Mouse (Mus musculus): Measurements from ENCODE around the gene Ocel1. TPM values are rescaled to one million over a fixed set of nuclear protein-coding genes. Genes with fewer than 3 reads are reported as not detected.

Ocel1 gene
- polyA plus RNA-seq (2021; fragmentation: Nextera tagmentation): 7.5 and 8.3 TPM in 2 replicates
- long read RNA-seq, experiment 1, full-length matches to known transcripts: 19 of 28 reads
- long read RNA-seq, experiment 1, partial matches to known transcripts: 1 of 28 reads
- long read RNA-seq, experiment 1, other reads (novel, unspliced or antisense): 8 of 28 reads
- long read RNA-seq, experiment 2, partial matches to known transcripts: 1 of 10 reads
- long read RNA-seq, experiment 2, other reads (novel, unspliced or antisense): 6 of 10 reads

GRCm38 (mm10) chr8:71371236-71371848, at the start of gene Ocel1:
Gene Ocel1, plus strand, starts transcription at chr8:71371298.

DNA sequence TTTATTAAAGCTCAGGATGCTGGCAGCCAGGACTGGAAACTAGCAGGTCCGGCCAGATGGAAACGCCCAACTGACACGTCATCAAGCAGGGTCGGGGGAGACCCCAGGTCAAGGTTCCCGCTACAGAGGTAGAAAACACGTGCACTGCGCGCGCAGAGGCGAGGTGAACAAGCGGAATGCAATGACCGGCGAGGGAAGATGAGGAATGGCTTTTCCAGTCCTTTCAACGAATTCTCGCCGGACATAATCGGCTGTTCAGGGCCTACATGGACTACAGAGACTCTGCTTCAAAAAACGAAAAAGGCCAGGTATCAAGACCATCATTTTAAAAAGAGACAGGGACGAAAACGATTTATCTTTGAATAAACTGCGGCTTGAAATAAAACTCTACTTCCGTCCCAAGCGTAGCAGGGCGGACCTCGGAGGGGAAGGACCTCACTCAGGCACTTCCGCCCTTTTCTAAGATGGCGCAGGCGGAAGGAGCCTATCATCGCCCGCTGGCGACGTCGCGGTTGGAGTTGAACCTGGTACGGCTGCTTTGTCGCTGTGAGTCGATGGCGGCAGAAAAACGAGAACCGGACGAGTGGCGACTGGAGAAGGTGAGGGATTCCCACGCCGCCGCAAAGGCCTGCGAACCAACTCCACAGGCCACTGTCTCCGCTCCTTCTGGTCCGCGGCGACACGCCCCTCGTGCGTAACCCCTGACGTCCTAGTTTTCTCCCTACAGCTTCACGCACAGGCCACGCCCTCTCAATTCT, 4.1 kb upstream of the Ocel1 start, which contains the start of gene Use1:
Gene Use1, plus strand, starts transcription at position 78 of the 758 bp plus-strand sequence.

GRCm38 (mm10) chr8:71381421-71381970, 10.4 kb downstream of the Ocel1 start, which contains the start of gene Nr2f6:
Gene Nr2f6, minus strand, starts transcription at chr8:71381960.

GRCm38 (mm10) chr8:71395629-71396028, 24.5 kb downstream of the Ocel1 start, which contains the start of gene Ushbp1:
Gene Ushbp1, minus strand, starts transcription at chr8:71395802.

DNA sequence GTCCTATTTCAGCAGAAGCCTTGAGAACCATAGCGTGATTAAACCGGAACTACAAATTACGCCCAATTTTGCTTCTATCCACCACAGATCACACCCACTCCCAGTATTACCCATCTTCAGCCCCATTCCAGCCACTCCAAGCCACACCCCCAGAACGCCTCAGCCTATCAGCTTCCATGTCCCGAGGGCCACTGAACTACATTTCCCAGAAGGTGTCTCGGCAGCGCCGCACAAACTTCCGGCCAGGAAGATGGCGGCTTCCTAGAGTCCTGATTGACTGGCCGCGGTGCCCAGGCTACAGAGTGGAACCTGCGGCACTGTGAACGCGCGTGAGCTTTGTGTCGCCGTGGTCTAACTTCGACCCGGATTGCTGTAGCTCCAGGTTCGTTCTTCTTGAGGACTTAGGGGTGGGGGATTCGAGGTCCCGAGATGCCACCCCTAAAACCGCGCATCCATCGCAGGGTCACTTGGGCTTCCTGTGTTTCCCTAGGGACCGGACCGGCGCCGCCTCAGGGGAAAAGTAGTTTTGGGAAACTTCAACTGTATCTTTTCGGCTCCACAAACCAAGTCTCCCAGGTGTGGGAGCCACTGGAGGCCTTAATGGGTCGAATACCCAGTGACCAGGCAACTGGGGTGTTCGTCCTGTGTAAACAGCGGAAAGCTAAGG, 25.7 kb downstream of the Ocel1 start, which contains the start of gene Babam1:
Gene Babam1, plus strand, starts transcription at position 223 of the 667 bp plus-strand sequence.

GRCm38 (mm10) chr8:71405401-71406098, 34.5 kb downstream of the Ocel1 start, which contains the start of gene Ankle1:
Gene Ankle1, plus strand, starts transcription at chr8:71406010.

Other genes starting within 250 kb of the Ocel1 start
- 1.1 and 1.9 TPM in 2 replicates for gene Myo9b, start 98.6 kb upstream of the Ocel1 start, polyA plus RNA-seq (2021; fragmentation: Nextera tagmentation)
- 11.5 and 12.2 TPM in 2 replicates for gene Haus8, start 98.4 kb upstream of the Ocel1 start, polyA plus RNA-seq (2021; fragmentation: Nextera tagmentation)
- gene Use1, start 4.5 kb upstream of the Ocel1 start, polyA plus RNA-seq (2021; fragmentation: Nextera tagmentation): 169 and 227 TPM in 2 replicates
- 7.4 and 23.6 TPM in 2 replicates for gene Nr2f6, start 10.7 kb downstream of the Ocel1 start, polyA plus RNA-seq (2021; fragmentation: Nextera tagmentation)
- 1.5 and 2.1 TPM in 2 replicates for gene Ushbp1, start 24.5 kb downstream of the Ocel1 start, polyA plus RNA-seq (2021; fragmentation: Nextera tagmentation)
- 94.9 and 99.9 TPM in 2 replicates for gene Babam1, start 25.6 kb downstream of the Ocel1 start, polyA plus RNA-seq (2021; fragmentation: Nextera tagmentation)
- gene Ankle1, start 34.7 kb downstream of the Ocel1 start, polyA plus RNA-seq (2021; fragmentation: Nextera tagmentation): not detected in 2 replicates
- 416 and 457 TPM in 2 replicates for gene Abhd8, start 92.4 kb downstream of the Ocel1 start, polyA plus RNA-seq (2021; fragmentation: Nextera tagmentation)
- 139 and 150 TPM in 2 replicates for gene Mrpl34, start 93.7 kb downstream of the Ocel1 start, polyA plus RNA-seq (2021; fragmentation: Nextera tagmentation)
- gene Dda1, start 97.9 kb downstream of the Ocel1 start, polyA plus RNA-seq (2021; fragmentation: Nextera tagmentation): 125 and 142 TPM in 2 replicates
- 0.43 and 3.1 TPM in 2 replicates for gene Ano8, start 114.7 kb downstream of the Ocel1 start, polyA plus RNA-seq (2021; fragmentation: Nextera tagmentation)
- gene Gtpbp3, start 116.8 kb downstream of the Ocel1 start, polyA plus RNA-seq (2021; fragmentation: Nextera tagmentation): 9.0 and 11.7 TPM in 2 replicates
- gene Plvap, start 140.5 kb downstream of the Ocel1 start, polyA plus RNA-seq (2021; fragmentation: Nextera tagmentation): 6.2 and 10.7 TPM in 2 replicates
- not detected in 2 replicates for gene Ccdc194, start 154.4 kb downstream of the Ocel1 start, polyA plus RNA-seq (2021; fragmentation: Nextera tagmentation)
- gene Bst2, start 166.2 kb downstream of the Ocel1 start, polyA plus RNA-seq (2021; fragmentation: Nextera tagmentation): 6.3 and 12.5 TPM in 2 replicates
- gene Mvb12a, start 171.6 kb downstream of the Ocel1 start, polyA plus RNA-seq (2021; fragmentation: Nextera tagmentation): 51.4 and 59.6 TPM in 2 replicates
- gene Tmem221, start 187.6 kb downstream of the Ocel1 start, polyA plus RNA-seq (2021; fragmentation: Nextera tagmentation): 0.18 and 0.21 TPM in 2 replicates
- 0.13 and 0.15 TPM in 2 replicates for gene Nxnl1, start 195.3 kb downstream of the Ocel1 start, polyA plus RNA-seq (2021; fragmentation: Nextera tagmentation)
- gene Slc27a1, start 197.6 kb downstream of the Ocel1 start, polyA plus RNA-seq (2021; fragmentation: Nextera tagmentation): 64.9 and 88.1 TPM in 2 replicates
- gene Pgls, start 220.9 kb downstream of the Ocel1 start, polyA plus RNA-seq (2021; fragmentation: Nextera tagmentation): 102 and 107 TPM in 2 replicates
- 1.7 TPM in 2 replicates for gene Fam129c, start 226.3 kb downstream of the Ocel1 start, polyA plus RNA-seq (2021; fragmentation: Nextera tagmentation)
- 15.6 and 20.1 TPM in 2 replicates for gene Colgalt1, start 239.7 kb downstream of the Ocel1 start, polyA plus RNA-seq (2021; fragmentation: Nextera tagmentation)

Data from left cerebral cortex, adult 6 months (tissue).